Mouse (Mus musculus): Measurements from ENCODE around the gene Nme7. TPM values are rescaled to one million over a fixed set of nuclear protein-coding genes. Genes with fewer than 3 reads are reported as not detected.

Nme7 gene
- total RNA-seq, 2 experiments from 2014 or later = 24.0 to 26.7 TPM

DNA sequence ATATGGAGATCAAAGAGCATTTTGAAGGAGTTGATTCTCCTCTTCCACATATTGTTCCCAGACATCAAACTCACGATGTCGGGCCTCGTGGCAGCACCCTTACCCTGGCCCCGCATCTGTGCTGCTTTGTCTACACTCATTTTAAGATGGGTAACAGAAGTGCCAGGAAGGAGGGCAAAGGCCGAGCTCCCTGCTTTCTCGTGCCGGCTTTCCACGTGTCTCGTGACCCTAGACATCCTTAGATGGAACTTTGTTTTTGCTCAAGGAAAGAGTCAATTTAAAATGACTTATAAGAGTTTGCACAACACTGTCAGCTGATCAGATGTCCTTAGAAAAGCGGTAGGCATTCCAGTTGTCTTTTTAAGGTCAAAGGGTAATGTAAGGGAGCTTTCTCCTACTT is 114.4 kb downstream of the Nme7 start:
- DNase-seq (ENCODE audit: low spot score in 2 of 2) = no peak
- intact Hi-C loops (cut with DNase I) = no loop called here

DNA sequence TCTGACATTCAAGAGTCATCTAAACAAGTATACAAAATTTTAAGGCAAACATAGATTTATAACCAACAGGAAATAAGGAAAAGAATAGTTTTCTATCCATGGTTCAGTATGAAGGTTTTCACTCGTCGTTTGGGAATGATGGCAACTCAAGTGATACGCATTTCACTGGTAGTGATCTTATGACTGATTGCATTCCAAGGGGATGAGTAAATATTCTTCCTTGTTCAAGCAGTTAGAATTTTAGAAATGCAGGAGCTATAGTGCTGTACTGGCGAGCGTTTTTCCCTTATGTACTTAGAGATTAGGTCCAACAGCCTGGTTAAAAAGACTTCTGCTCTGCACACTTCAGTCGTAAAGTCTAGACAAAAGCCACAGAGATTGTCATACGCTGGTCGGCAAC is 115.5 kb downstream of the Nme7 start:
- intact Hi-C loops (cut with DNase I) = no loop called here
- DNase-seq (ENCODE audit: low spot score in 2 of 2) = no peak

DNA sequence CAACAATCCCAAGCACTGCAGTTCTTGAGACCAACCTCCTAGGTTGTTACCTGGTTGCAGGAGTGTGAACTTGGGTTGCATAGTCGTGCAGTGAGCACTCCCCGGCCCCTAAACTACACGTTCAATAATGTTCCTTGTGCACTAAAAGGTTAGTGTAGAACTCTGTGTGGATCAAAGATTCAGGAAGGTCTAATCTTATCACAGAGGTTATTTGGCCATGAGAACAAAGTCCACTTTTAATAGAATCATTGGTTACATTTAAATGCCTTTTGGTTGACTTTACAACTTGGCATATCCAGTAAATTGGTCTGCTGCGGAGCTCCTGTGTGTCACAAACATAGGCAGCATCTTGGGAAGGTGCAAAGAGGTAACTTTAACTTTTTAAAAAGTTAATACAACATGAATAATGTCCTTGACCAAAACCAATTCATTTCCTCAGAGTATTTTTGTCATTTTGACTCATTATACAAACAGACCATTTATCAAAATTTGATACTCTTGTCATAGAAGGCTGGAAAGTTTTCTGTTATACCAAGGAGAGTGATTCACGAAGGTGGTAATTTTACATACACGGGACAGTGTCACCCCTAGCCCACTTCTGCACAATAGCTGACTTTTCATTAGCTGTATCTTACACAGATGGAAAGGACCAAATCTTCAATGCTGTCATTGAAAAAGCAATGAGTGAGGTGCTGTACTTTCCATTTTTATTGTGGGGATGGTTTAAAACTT is 116.9 kb downstream of the Nme7 start:
- intact Hi-C loops (cut with DNase I) = no loop called here
- DNase-seq (ENCODE audit: low spot score in 2 of 2) = no peak

DNA sequence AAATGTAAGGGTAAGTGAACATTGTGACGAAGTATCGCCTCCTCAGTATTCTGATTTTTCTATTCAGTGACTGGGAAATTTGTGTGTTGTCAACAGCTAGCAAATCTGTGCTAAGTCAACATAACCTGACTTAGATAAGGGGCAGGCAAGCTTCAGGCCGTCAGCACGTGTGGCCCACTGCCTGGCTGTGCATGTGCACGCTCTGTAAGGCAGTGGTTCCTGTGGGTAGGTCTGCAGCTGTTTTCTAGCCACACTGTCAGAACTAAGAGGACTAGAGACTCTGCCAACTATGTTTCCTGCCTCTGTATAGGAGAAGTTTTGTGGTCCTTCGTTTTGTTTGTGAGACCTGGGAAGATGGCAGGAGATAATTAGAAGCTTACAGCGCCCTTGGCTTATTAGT is 122.3 kb downstream of the Nme7 start:
- intact Hi-C loops (cut with DNase I) = no loop called here
- DNase-seq (ENCODE audit: low spot score in 2 of 2) = no peak

DNA sequence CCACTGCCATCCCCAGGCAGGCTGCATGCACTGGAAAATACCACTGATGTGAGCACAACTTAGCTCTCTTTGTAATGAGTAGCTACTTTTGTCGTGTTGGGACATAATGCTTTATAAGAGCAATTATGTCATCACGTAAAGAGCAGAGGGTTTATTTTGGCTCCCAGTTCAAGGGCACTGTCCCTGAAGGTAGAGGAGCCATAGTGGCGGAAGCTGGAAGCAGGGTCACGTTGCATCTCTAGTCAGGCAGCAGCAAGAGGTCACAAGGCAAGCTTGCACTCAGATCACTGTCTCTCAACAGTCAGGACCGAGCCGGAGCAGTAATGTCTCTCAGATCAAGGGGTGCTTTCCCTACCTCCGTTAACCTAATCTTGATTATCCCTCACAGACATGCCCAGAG is 123.9 kb downstream of the Nme7 start:
- DNase-seq (ENCODE audit: low spot score in 2 of 2) = no peak
- intact Hi-C loops (cut with DNase I) = no loop called here

DNA sequence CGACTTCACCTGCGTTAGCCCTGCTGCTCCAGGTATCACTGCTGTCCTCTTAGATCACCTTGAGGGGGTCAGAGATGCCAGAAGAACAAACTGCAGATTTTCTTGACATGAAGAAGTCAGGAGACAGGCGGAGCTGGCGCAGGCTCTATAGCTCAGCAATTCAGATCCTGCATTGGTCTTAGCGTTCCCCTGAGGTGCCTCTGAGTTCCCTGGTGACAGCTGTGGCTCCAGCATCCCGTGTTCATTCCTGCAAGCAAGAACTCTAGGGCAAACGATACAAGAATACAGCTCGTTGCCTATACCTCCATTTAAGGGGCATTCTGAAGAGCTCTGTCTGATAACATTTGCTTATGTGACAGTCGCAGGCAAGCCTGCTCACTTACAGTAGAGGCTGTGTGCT is 124.7 kb downstream of the Nme7 start:
- DNase-seq (ENCODE audit: low spot score in 2 of 2) = no peak
- intact Hi-C loops (cut with DNase I) = no loop called here

DNA sequence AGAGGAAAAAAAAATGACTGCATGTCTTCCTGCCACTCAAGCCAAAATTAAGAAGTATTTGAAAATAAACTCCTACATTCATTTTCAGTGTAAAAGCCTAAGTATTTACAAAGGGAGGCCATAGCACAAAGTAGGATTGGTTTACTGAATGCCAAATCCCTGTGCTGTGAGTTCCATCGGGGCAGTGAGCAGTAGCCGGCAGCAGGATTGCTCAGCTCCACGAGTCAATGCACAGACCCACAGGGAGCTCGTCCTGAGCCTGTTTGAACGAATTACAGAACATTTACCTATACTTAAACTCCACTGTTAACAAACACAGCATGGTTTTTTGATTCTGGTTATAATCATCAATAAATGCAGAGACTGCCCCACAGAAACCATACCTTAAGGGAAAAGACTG is 128.7 kb downstream of the Nme7 start:
- DNase-seq (ENCODE audit: low spot score in 2 of 2) = no peak
- intact Hi-C loops (cut with DNase I) = no loop called here

DNA sequence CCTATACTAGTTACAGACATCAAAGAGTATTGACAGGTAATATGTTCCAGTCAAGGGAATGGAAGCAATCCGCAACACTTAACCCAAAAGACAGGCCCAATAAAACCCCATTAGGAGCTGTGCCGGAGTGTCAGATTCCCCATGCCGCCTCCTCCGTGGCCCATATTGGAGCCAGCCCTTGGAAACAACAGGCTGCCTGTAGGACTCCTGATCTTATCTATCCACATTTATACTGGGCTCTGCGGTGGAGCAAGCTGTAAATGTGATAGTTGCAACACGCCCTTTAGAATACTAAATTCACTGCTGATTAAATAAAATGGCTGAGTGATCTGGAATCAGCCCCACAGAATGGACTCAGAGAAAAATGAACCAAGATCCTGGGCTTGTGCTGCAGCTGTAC is 130.1 kb downstream of the Nme7 start:
- intact Hi-C loops (cut with DNase I) = no loop called here
- peak in 1 of 2 experiments; percentile 8 for DNase-seq (ENCODE audit: low spot score in 2 of 2)

DNA sequence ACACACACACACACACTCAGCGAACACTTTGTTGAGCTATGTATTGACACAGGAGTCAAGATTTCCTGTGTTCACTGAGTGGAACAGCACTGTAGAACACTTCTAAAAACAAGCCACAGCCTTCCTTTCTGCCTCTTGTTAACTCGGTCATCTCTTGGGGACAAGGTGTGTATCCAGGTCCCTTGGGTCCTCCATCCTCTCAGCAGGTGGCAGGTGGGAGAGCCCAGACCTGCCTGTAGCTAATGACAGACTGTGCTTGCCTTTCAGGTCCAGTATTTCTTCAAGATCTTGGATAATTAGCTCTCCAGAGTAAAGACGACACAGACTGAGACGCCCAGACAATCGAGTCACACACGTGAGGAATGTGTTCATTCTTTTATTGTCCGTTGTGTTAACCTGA is 132.8 kb downstream of the Nme7 start:
- intact Hi-C loops (cut with DNase I) = loop anchor here (5.0 kb wide), 1 partner anchor 69 kb away; no protein-coding TSS in a partner anchor
- peak; percentile 9 to 16 for DNase-seq (ENCODE audit: low spot score in 2 of 2)

DNA sequence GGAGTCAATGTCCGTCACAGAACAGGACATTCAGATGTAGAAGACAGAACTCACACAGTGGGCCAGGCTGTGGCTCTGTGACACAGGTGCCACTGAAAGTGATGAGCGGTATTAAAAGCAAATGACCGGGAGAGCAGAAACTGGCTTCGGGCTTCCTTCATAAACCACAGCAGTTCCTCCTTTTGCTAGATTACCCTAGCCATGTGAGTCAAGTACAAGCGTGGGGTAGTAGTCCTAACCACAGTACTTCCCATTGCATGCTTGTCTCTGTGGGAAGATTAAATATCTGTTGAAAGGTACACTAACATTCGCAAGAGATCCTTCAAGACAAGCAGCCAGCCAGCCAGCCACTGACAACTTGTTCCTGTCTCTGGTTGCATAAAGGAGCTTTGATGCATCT is 136.3 kb downstream of the Nme7 start:
- intact Hi-C loops (cut with DNase I) = no loop called here

DNA sequence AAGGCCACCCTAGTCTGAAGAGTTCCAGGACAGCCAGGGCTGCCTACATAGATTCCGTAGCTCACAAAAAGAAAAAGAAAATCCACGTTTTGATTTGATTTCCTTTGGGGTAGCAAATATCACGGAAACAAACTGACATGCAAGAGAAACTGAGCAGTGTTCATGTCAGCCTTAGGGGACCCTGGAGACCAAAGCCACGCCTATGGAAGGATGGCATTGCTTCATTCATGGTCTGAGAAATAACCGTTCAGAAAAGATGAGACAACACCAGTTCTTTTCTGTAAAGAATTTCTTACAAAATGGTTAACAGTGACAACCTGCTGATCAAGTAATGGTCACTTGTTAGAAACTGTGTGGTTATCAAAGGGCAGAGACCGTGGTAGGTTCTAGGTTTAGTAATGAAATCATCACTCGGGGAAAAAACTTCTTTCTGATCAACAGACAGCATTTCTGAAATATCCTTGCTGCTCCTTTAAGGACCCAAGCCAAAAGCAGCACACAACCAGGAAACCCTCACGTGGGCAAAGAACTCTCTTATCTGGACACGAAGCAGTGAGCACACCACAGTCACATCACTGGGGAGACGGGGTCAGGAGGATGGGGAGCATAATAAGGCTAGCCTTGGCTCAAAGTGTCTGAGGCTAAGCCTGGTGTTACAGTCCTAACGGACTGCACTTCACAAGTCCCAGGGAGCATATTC is 136.9 kb downstream of the Nme7 start:
- intact Hi-C loops (cut with DNase I) = no loop called here

More for the DNA sequence above, 136.3 kb downstream of the Nme7 start:
- no peak for DNase-seq (ENCODE audit: low spot score in 2 of 2)

DNA sequence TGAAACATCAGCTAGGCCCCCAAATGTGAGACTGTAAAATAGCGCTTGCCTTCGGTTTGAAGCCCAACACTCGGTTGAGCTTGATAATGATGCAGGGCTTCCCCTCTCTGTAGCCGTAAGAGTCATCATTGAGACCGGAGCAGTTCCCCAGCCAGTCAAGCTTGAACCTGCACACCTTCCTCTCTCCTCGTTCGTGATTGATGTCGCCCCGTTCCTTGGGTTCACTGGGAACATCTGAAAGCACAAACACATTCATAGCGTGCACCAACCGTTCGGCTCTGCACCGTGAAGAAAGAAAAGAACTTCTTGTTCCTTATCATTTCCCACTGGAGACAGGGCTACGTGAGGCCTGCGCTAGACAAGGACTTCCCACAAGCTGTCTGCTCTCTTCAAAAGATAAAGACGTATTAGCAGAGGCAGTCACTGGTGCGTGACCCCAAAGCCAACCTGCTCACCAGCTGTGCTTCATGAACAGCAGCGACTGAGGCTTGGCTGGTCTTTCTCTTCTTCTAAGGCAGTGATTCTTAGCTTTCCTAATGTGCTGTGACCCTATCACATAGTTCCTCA is 137.6 kb downstream of the Nme7 start:
- intact Hi-C loops (cut with DNase I) = no loop called here

More for the DNA sequence above, 136.9 kb downstream of the Nme7 start:
- DNase-seq (ENCODE audit: low spot score in 2 of 2) = no peak

DNA sequence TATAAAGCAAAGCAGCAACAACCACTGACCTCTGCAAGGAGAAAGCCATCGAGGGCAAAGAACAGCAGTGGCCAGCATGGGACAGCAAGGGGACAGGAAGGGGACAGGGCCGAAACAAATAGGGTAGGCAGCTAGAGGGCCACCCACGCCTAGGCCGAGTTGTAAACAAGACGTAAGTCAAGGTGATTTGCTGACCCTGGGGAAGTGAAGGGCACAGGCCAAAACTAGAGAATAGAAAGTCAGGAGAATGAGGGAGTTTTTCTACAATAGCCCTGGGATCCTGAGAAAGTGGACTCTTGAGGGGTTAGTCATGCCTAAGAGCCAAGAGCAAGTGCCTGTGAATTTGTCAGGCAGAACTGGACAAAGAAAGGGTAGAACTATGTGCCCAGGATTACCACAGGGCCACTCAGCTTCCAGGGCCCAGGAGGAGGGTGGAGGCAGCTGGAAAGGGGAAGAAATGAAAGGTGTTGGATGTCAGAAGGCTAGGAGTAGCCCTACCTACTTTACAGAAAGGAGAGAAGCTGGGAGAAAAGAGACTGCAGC is 141.8 kb downstream of the Nme7 start:
- intact Hi-C loops (cut with DNase I) = no loop called here
- DNase-seq (ENCODE audit: low spot score in 2 of 2) = no peak

More for the DNA sequence above, 137.6 kb downstream of the Nme7 start:
- DNase-seq (ENCODE audit: low spot score in 2 of 2) = no peak

DNA sequence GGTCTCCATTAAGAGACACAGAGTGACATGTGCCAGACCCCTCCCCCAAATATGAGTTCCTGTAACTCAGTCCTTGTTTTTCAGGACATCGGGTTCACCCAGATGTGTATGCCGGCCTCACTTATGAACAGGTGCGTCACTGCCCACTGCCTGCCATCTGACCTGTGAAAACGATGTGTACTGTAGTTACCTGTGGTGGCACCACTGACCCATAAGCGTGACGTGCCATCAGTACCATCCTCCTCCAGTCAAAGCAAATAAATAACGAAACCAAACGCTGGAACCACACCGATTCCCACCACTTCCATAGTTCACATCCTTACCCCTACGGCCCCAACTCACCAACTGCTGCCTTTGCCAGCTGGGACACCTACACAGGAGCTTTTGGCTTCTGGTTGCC is 142.6 kb downstream of the Nme7 start:
- intact Hi-C loops (cut with DNase I) = no loop called here
- DNase-seq (ENCODE audit: low spot score in 2 of 2) = no peak

DNA sequence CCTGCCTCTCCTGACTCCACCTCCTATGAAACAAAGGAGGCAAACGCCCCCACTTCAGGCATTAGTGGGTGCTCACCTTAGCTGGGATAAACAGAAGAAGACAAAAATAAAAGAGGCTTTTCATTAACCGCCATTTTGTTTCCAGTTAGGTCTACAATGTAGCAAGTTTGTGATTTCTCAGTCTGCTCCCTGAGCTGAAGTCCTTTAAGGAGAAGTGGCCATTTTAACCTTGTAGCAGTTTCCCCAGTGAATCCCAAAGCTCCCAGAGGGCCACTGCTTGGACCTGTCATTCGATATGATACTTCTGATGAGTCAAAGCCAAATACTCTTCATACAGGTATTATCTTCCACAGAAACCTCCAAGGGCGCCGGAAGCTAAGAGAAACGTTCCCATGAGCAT is 143.6 kb downstream of the Nme7 start:
- no peak for DNase-seq (ENCODE audit: low spot score in 2 of 2)

DNA sequence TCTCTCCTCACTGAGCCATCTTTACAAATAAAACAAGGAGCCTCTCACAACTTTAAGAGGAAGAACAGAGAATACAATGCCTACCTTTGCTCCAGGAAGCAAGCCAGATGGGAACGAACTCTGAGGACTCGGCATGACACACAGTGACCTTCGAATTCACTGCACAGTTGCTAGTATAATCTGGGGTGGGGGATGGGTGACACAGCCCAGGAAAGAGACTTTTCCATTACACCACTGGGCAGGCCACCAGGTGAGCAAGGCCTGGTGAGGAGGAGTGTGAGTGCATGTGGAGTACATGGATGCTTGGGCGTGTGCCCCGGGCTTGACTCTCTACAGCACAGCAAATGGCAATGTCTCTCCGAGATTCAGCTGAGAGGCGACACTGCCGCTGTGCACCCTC is 145.7 kb downstream of the Nme7 start:
- peak in 1 of 2 experiments; percentile 21 for DNase-seq (ENCODE audit: low spot score in 2 of 2)

More for the DNA sequence above, 143.6 kb downstream of the Nme7 start:
- intact Hi-C loops (cut with DNase I) = no loop called here

DNA sequence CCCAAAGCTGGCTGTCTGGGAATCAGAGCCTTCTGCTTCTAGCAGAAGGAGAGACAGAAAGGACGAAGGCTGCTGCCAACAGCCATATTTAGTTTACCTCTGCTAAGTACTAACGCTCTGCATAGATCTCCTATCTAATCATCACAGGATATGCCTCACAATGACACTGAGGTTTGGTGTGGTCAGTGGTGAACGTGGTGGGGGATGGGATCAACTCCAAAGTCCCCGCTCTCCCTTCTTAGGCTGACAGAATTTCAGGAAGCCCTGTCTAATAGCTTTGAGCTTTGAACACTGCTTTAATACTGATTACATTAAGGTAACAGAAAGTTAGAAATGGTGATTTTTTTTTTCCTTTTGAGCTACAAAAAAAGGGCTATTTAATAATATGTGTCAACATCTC is 146.3 kb downstream of the Nme7 start:
- intact Hi-C loops (cut with DNase I) = no loop called here
- DNase-seq (ENCODE audit: low spot score in 2 of 2) = no peak

More for the DNA sequence above, 145.7 kb downstream of the Nme7 start:
- intact Hi-C loops (cut with DNase I) = no loop called here

DNA sequence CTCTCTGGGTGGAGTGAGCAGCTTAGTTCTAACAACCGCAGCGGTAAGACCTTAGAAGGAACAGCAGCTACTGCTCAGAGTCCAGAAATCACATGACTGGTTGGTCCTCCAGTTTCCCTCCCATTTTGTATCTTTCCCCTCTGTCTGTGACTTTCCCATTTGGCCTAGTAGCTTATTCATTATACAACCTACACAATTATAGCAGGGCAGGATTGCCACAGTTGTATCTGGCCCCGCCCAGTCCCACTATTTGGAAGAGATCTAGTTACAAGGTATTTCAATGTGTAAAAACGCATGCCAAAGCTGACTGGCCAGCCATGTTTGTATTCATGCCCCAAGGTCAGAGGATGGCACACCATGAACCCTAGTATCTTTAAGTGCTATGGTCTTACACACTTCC is 146.7 kb downstream of the Nme7 start:
- DNase-seq (ENCODE audit: low spot score in 2 of 2) = no peak
- intact Hi-C loops (cut with DNase I) = no loop called here

DNA sequence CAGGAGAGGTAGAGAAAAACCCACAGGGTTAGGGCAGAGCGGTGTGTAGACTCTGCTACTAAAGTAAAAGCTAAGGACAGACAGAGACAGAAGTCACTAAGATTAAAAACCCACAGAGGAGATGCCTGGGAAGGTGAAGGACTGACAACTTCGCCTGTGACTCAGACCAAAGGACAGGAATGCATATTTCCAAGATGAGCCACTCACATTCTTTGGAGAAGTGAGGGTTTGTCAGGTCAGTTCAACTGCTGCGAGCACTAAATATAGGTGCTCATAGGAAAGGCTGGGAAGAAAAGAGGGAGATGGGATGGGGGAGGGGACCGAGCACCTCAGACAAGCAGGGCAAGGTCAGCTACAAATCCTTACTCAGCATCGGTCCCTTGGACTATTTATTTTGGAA is 147.4 kb downstream of the Nme7 start:
- intact Hi-C loops (cut with DNase I) = no loop called here
- no peak for DNase-seq (ENCODE audit: low spot score in 2 of 2)

DNA sequence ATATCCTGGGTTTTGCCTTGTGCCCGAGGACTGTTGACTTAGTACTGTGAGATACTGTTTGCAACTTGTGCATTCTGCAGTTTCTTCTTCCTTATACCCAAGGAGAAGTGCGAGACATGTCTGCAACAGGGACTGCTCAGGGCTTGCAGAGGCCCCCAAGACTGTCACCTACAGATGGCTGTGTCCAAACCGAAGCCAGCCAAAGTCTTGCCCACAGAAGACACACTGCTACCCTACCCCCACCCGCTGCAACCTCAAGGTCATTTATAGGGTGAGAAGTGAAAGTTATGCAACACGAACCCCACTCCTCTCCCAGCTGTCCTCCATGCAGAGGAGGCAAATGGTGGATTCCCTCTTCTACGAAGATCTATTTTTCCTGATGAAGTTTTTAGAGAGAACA is 148.7 kb downstream of the Nme7 start:
- DNase-seq (ENCODE audit: low spot score in 2 of 2) = no peak
- intact Hi-C loops (cut with DNase I) = no loop called here

DNA sequence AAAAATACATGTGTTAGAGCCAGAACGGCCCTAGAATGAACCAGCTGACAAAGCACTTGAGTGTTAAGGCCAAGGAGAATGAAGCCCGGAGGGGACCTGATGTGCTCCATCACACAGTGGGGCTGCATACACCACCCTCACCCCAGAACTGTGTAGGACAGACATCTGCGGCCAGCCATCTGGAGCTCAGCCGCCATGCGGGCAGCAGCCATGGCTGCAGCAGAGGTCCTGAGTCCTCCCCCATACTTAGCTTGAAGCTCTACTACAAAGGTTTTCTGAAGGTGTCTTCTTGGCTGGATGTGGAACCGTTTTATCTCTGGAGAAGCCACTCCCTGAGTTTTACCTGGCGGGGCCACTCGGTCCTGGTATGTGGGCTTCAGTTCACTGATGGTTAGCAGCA is 149.2 kb downstream of the Nme7 start:
- intact Hi-C loops (cut with DNase I) = no loop called here
- DNase-seq (ENCODE audit: low spot score in 2 of 2) = no peak
